Mouse (Mus musculus): ENCODE measurements at regions not wholly inside any gene's neighbourhood (a gene's known extent, or its start where the extent isn't known, plus 50 kb on each side); places are given as distances from the start of the nearest gene placed in this dataset.

DNA sequence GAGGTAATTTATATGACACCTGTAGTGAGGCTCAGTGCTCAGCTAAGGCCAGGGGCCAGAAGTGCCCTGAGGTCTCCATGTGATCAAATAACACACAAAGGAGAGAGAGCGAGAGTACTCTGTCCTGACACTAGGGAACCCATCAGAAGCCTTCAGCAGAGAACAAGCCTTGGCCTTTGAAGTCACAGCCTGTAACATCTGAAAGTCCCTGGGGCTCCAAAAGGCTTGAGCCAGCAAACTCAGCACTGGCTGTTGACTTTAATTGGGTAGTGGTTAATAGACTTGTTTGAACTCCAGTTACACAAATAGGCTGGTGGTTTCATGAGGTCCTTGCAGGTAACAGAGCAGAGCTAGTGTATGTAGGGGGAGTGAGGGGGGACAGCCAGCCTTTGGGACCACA, 422.5 kb downstream of the Matn1 start:
- TF ChIP-seq CTCF (IDR thresholded peaks at IDR 0.05; ENCODE audit: low read depth, low read length) (no peak), POLR2A (IDR thresholded peaks at IDR 0.05; ENCODE audit: borderline replicate concordance, low read depth, low read length) (no peak)
- Histone ChIP-seq H3K27ac (ENCODE audit: insufficient read depth, low read depth, low read length) (no peak overlapping the region), H3K4me1 (ENCODE audit: control insufficient read depth, insufficient read depth, low read length) (no peaks in the 10 kb centered on the region), H3K4me3 (ENCODE audit: insufficient read depth, low read length) (no peak overlapping the region)

DNA sequence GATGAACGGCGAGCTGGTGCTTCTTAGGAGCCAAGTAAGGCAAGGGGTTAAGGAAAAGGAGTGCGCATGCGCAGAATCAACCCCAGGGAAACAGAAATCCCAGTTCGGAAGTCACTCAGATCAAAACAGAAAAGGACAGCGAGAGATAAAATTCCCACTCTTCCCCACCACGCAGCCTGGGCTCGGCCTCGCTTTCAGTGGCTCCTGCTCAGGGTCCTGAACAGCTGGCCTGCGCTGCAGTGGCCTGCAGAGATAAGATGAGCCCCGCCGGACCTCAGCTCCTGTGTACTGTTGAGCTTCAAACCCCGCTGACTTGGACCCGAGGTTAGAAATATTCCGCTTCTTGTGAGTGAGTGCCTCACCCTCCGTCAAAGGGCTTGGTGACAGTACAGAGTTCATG, 428.3 kb downstream of the Matn1 start:
- Histone ChIP-seq H3K4me3 (ENCODE audit: insufficient read depth, low read length) (no peak overlapping the region), H3K4me1 (ENCODE audit: control insufficient read depth, insufficient read depth, low read length) (no peaks in the 10 kb centered on the region), H3K27ac (ENCODE audit: insufficient read depth, low read depth, low read length) (no peak overlapping the region)
- no peak for TF ChIP-seq POLR2A (IDR thresholded peaks at IDR 0.05; ENCODE audit: borderline replicate concordance, low read depth, low read length)
- TF ChIP-seq CTCF (IDR thresholded peaks at IDR 0.05; ENCODE audit: low read depth, low read length): no peak

DNA sequence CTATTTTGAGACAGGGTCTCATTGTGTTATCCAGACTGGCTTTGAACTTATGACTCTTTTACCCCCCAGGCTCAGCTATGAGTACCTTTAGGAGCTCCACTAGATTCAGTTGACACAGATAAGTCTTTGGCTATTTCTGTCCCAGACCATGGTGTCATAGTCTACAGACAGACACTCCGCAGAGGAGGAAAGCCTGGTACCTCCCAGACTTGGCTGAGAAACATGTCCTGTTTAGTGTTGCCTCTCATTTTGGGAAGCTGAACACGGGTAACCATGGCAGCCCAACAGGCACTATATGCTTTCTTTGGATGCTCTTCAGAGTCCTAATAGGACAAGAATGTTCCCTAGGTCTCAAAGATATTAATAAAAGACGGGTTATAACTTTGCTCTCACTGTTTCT, 429.0 kb downstream of the Matn1 start:
- Histone ChIP-seq H3K27ac (ENCODE audit: insufficient read depth, low read depth, low read length) (no peak overlapping the region), H3K4me1 (ENCODE audit: control insufficient read depth, insufficient read depth, low read length) (no peaks in the 10 kb centered on the region), H3K4me3 (ENCODE audit: insufficient read depth, low read length) (no peak overlapping the region)
- TF ChIP-seq POLR2A (IDR thresholded peaks at IDR 0.05; ENCODE audit: borderline replicate concordance, low read depth, low read length) (no peak), CTCF (IDR thresholded peaks at IDR 0.05; ENCODE audit: low read depth, low read length) (no peak)

DNA sequence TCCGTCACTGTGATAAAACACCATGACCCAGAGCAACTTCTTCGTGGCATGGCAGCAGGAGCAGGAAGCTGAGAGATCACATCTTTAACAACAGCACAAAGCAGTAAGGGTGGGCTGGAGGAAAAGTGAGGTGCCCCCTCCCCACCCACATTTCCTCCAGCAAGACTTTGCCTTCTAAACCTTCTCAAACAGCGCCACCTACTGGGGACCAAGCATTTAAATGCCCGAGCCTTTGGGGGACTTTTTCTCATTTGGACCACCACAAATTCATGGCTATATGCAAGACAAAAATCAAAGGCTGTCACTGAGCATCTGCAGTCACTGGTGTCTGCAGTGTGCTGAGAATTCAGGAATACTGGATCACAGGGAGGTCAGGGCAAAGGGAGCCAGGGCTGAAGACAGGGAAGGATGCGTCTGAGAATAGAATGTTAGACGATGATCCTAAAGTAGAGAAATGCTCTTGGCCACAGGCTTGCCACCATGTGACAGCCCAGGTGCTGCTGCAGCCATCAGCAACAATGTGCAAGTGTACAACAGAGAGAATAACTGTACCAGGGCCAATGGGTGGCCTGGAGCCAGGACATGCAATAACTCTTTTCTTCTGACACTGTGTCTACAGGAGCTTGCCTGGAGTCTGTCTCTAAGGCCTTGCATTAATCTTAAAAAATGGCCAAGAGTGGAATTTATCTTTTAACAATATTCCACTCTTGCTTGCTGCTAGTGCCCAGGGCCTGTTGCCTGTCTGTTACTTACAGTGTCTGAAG, 430.5 kb downstream of the Matn1 start:
- no peak overlapping the region for H3K4me3 ChIP-seq (ENCODE audit: insufficient read depth, low read length)
- H3K4me1 ChIP-seq (ENCODE audit: control insufficient read depth, insufficient read depth, low read length): no peaks in the 10 kb centered on the region
- TF ChIP-seq CTCF (IDR thresholded peaks at IDR 0.05; ENCODE audit: low read depth, low read length) (peak; percentile 50), POLR2A (IDR thresholded peaks at IDR 0.05; ENCODE audit: borderline replicate concordance, low read depth, low read length) (no peak)
- no peak overlapping the region for H3K27ac ChIP-seq (ENCODE audit: insufficient read depth, low read depth, low read length)

DNA sequence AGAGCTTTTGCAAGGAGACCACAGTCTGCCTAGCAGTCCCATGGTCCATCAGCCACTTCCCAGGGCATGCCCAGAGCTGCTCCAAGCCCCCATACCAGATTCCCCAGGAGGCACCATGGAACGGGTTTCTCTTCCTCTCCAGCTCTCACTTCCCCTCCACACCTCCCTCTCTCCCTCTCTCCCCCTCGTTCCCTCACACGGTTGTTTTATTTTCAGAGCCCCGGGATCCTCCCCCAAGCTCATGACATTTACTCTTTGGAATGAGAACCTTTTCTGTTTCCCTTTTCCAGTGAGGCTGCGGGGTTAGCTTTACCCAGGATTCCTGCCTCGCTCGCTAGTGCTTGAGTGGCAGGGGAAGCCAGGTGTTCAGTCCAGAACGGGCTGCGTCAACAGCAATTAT, 436.9 kb downstream of the Matn1 start:
- no peak for TF ChIP-seq CTCF (IDR thresholded peaks at IDR 0.05; ENCODE audit: low read depth, low read length)
- TF ChIP-seq POLR2A (IDR thresholded peaks at IDR 0.05; ENCODE audit: borderline replicate concordance, low read depth, low read length): no peak
- no peaks in the 10 kb centered on the region for H3K4me1 ChIP-seq (ENCODE audit: control insufficient read depth, insufficient read depth, low read length)
- no peak overlapping the region for H3K27ac ChIP-seq (ENCODE audit: insufficient read depth, low read depth, low read length)
- no peak overlapping the region for H3K4me3 ChIP-seq (ENCODE audit: insufficient read depth, low read length)

DNA sequence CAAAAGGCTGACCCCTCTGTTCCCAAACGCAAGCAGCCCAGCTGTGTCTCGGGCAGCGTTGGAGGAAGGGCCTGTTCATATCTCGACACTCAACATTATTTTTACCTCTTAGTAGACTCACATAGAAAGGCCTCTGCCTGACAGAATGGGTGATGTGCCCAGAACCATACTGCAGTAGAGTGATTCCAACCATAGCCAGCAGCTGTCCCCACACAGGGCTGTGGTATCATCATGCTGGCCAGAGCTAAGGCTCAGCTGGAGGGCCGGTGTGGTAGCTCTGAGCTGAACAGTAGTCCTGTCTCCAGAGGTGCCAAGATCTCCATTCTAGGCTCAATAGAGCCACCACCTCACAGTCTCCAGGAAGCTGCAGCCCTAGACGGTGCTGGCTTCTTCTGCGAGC, 437.3 kb downstream of the Matn1 start:
- TF ChIP-seq CTCF (IDR thresholded peaks at IDR 0.05; ENCODE audit: low read depth, low read length) (no peak), POLR2A (IDR thresholded peaks at IDR 0.05; ENCODE audit: borderline replicate concordance, low read depth, low read length) (no peak)
- no peaks in the 10 kb centered on the region for H3K4me1 ChIP-seq (ENCODE audit: control insufficient read depth, insufficient read depth, low read length)

DNA sequence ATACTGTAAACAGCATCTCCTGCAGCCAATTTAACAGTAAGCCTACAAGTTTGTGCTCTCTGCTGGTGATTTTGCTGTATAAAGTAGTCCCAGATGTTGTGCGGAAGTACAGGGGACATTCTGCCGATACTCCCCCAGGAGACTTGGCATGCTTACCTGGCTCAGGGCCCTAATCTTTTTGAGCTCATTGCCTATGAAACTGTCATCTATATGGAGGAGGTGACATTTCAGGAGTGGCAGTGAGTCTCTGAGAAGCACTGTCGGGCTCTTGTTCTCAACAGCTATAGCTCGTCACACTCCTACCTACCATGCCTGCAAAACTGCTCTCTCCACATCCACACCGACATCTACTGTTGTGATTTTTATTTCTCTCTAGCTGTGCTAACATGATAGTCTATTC, 439.7 kb downstream of the Matn1 start:
- no peak overlapping the region for H3K27ac ChIP-seq (ENCODE audit: insufficient read depth, low read depth, low read length)

More for the DNA sequence above, 437.3 kb downstream of the Matn1 start:
- H3K27ac ChIP-seq (ENCODE audit: insufficient read depth, low read depth, low read length): no peak overlapping the region
- no peak overlapping the region for H3K4me3 ChIP-seq (ENCODE audit: insufficient read depth, low read length)

DNA sequence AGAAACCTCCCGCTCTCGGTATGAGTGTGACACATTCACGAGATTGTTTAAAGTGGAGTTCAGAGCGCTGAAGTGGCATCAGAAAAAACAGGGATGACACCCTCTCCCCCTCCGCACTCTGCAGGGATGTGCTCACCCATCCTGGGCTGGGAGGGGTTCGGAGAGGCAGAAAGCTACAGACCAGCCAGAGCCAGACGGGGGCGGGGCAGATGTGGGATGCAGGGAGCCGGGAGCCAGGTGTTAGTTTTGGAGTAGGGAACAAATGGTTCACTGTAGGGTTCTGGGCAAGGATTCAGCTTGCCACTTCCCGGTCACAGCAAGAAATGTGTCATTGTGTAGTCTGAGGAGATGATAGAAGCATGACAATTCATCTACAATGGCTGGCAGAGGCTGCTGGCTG, 442.8 kb downstream of the Matn1 start:
- H3K4me3 ChIP-seq (ENCODE audit: insufficient read depth, low read length): no peak overlapping the region
- H3K27ac ChIP-seq (ENCODE audit: insufficient read depth, low read depth, low read length): no peak overlapping the region
- TF ChIP-seq CTCF (IDR thresholded peaks at IDR 0.05; ENCODE audit: low read depth, low read length): no peak
- TF ChIP-seq POLR2A (IDR thresholded peaks at IDR 0.05; ENCODE audit: borderline replicate concordance, low read depth, low read length): no peak
- no peaks in the 10 kb centered on the region for H3K4me1 ChIP-seq (ENCODE audit: control insufficient read depth, insufficient read depth, low read length)

More for the DNA sequence above, 439.7 kb downstream of the Matn1 start:
- H3K4me1 ChIP-seq (ENCODE audit: control insufficient read depth, insufficient read depth, low read length): no peaks in the 10 kb centered on the region
- TF ChIP-seq POLR2A (IDR thresholded peaks at IDR 0.05; ENCODE audit: borderline replicate concordance, low read depth, low read length) (no peak), CTCF (IDR thresholded peaks at IDR 0.05; ENCODE audit: low read depth, low read length) (no peak)
- no peak overlapping the region for H3K4me3 ChIP-seq (ENCODE audit: insufficient read depth, low read length)

DNA sequence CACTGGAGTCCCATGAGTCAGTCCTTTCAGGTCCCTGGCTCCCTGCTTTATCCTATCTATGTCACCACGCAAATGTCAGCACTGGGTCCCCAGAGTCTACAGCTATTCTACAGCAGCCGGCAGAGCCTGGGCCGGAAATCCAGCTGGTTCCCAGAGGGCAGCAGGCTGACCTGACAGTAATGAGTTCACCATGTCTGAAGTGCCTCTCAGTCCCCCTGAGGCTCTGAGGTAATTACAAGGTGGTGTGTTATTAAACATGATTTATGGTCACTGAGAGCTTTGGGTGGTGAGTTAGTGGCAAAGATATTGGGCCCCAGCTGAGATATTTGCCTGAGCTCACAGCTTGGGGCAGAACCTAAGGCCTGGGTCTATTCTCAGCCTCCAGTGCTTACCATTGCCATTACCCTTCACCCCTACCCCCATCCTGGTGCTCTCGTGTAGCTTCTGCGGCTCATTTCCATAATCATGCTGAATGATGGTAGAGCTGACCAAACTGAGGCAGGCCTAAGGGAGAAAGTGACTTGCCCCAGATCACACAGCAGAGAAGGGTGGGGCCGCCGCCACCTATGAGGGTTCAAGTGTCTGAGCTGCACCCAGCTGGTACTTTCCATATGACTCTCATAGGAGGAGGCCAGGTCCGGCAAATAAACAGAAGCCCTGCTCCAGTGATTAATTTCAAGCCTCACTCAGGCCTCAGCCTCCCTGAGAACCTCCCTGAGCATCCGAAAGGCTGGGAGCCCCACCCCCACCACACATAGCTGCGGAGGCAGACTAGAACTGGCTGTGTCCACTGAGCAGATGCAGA, 446.8 kb downstream of the Ptpru start:
- TF ChIP-seq CTCF (IDR thresholded peaks at IDR 0.05; ENCODE audit: low read depth, low read length) (no peak), POLR2A (IDR thresholded peaks at IDR 0.05; ENCODE audit: borderline replicate concordance, low read depth, low read length) (no peak)
- no peak overlapping the region for H3K4me3 ChIP-seq (ENCODE audit: insufficient read depth, low read length)
- no peak overlapping the region for H3K27ac ChIP-seq (ENCODE audit: insufficient read depth, low read depth, low read length)
- H3K4me1 ChIP-seq (ENCODE audit: control insufficient read depth, insufficient read depth, low read length): no peaks in the 10 kb centered on the region

DNA sequence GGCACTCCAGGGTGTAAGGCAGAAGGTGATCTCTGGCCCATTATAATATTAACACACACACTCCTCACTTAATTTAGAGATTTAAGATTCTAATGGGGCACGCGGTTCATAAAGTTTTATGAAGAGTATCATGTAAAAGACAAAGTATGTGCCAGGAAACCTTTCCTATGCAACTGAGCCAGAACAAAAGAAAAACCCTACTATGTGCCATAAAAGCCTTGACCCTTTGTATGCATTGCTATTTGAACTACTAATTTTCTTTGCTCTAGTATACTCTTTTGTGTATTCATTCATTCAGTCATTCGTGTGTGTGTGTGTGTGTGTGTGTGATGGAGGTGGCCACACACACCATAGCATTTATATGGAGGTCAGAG, 446.2 kb downstream of the Ptpru start:
- TF ChIP-seq POLR2A (IDR thresholded peaks at IDR 0.05; ENCODE audit: borderline replicate concordance, low read depth, low read length): no peak
- no peak for TF ChIP-seq CTCF (IDR thresholded peaks at IDR 0.05; ENCODE audit: low read depth, low read length)
- Histone ChIP-seq H3K27ac (ENCODE audit: insufficient read depth, low read depth, low read length) (no peak overlapping the region), H3K4me3 (ENCODE audit: insufficient read depth, low read length) (no peak overlapping the region), H3K4me1 (ENCODE audit: control insufficient read depth, insufficient read depth, low read length) (no peaks in the 10 kb centered on the region)

Measured in bone marrow macrophage, adult 2 months (primary cell).